Mouse (Mus musculus) Patski (cell line): ENCODE measurements around the gene Kbtbd12. TPM values are rescaled to one million over a fixed set of nuclear protein-coding genes. Genes with fewer than 3 reads are reported as not detected.

Experiments used
- ATAC-seq: fragments of 100-300 bp; one replicate; pipeline ENCODE4 v1.8.0; 2021
- CTCF ChIA-PET: fragments of 350-600 bp; sonication (Branson Sonifier 250); formaldehyde crosslinking; loops from one replicate; lab custom pipeline; 2022; ENCODE audit warnings: inconsistent platforms; lab: Charles Lee
- POLR2A ChIA-PET: fragments of 350-600 bp; sonication (Branson Sonifier 250); formaldehyde crosslinking; loops from one replicate; lab custom pipeline; 2022; ENCODE audit warnings: antibody characterized with exemption, inconsistent platforms; lab: Charles Lee
- DNase-seq: peaks from one replicate; pipeline ENCODE4 v3.0.0-alpha.2; 2011; ENCODE audit warnings: low read depth, low spot score
- H3K27me3 ChIP-seq: fragments of 371-371 bp; one replicate; pipeline ENCODE4 v1.5.1; 2021
- CTCF ChIP-seq: fragments of 100-300 bp; IDR thresholded peaks from one replicate; pipeline ENCODE4 v1.5.1; 2021
- in situ Hi-C: fragments of 300-500 bp; cut with MboI; formaldehyde crosslinking; loops from 3 replicates; pipeline ENCODE4 v1.11.1; 2018; ENCODE audit warnings: low pct_unique_long_range_greater_than_20kb, mixed read lengths
- polyA plus RNA-seq: library from polyadenylated mRNA; unstranded; gene quantifications from one replicate; pipeline ENCODE4 v1.2.3, GENCODE M21; 2021

Kbtbd12 gene
- polyA plus RNA-seq, 1 experiment from 2014 or later: 0.53 TPM

GRCm38 (mm10) chr6:88644786-88645185, 7.0 kb upstream of the Kbtbd12 start:
- ChIA-PET CTCF (no interaction called here), POLR2A (no interaction called here)
- in situ Hi-C loops: no loop called here
- no peak for TF ChIP-seq CTCF
- ATAC-seq (no peak), DNase-seq (no peak)
- no peaks in the 10 kb centered on the region for H3K27me3 ChIP-seq

- DNase-seq: no peak
- ChIA-PET POLR2A (no interaction called here), CTCF (no interaction called here)
- H3K27me3 ChIP-seq: no peaks in the 10 kb centered on the region
- in situ Hi-C loops: no loop called here
- no peak for TF ChIP-seq CTCF
- ATAC-seq: no peak
Measured at GRCm38 (mm10) chr6:88641346-88641920, 3.7 kb upstream of the Kbtbd12 start.

DNA sequence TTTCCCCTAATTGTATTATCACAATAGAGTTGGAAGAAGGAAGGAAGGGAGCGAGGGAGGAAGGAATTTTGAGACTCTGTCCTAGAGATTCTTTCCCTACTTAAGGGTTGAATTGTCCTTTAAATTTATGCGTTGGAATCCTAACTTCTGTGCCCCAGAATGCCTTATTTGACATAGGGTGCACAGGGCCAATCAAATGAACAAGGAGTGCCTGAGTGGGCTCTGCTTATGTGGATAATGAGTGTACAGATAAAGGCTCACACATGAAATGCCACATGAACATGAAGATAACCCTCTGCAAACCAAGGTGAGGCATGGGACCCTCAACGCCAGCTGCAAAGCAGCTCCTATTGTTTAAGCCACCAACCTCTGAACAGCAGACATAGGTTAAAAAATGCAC, 2.6 kb upstream of the Kbtbd12 start:
- no peaks in the 10 kb centered on the region for H3K27me3 ChIP-seq
- POLR2A ChIA-PET: no interaction called here
- ATAC-seq (no peak), DNase-seq (no peak)
- in situ Hi-C loops: no loop called here
- TF ChIP-seq CTCF: no peak
- CTCF ChIA-PET: interaction anchor here (1.5 kb wide), 1 partner anchor 9 kb away, joined by 6 read pairs; no protein-coding TSS in a partner anchor

GRCm38 (mm10) chr6:88639921-88640320, 2.2 kb upstream of the Kbtbd12 start:
- no peak for DNase-seq
- peak; percentile 4 for TF ChIP-seq CTCF
- CTCF ChIA-PET: interaction anchor here (1.2 to 1.5 kb wide), 2 partner anchors 10 to 49 kb away, joined by 4 to 6 read pairs; no protein-coding TSS in a partner anchor
- ATAC-seq: no peak
- in situ Hi-C loops: loop anchor here (5.0 kb wide), 1 partner anchor 82 kb away; the partner anchor contains the start of gene Mgll
- POLR2A ChIA-PET: interaction anchor here (1.0 kb wide), 1 partner anchor 73 kb away, joined by 3 read pairs; no protein-coding TSS in a partner anchor
- H3K27me3 ChIP-seq: no peaks in the 10 kb centered on the region

DNA sequence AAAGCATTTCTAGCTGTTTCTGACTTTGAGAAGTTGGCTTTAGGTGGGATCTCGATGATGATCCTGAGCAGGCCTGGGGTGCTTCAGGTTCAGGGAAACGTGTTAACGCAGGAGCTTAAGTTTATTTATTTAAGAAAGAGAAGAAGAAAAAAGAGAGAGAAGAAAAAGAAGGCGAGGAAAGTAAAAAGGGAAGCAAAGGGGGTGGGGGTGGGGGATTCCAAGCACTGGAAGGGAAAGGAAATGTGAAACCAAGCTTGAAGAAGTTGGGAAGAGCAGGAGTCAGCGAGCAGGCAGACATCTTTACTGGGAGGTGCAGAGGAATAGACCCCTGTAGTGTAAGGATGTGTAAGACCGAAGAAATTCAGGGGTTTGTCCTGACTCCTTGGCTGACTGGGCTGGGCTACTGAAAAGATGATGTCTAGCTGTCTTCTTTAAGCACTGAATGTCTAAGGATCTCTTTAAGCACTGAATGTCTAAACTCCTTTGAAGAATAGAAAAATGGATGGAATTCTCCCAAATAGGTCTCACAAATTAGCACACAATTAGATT, 1.7 kb upstream of the Kbtbd12 start:
- DNase-seq (no peak), ATAC-seq (no peak)
- in situ Hi-C loops: loop anchor here (5.0 kb wide), 1 partner anchor 83 kb away; the partner anchor contains the start of gene Mgll
- ChIA-PET CTCF (interaction anchor here (1.2 to 1.5 kb wide), 2 partner anchors 10 to 48 kb away, joined by 4 to 6 read pairs; no protein-coding TSS in a partner anchor), POLR2A (interaction anchor here (0.6 to 1.0 kb wide), 2 partner anchors 26 to 72 kb away, joined by 3 read pairs; no protein-coding TSS in a partner anchor)
- no peaks in the 10 kb centered on the region for H3K27me3 ChIP-seq
- no peak for TF ChIP-seq CTCF

DNA sequence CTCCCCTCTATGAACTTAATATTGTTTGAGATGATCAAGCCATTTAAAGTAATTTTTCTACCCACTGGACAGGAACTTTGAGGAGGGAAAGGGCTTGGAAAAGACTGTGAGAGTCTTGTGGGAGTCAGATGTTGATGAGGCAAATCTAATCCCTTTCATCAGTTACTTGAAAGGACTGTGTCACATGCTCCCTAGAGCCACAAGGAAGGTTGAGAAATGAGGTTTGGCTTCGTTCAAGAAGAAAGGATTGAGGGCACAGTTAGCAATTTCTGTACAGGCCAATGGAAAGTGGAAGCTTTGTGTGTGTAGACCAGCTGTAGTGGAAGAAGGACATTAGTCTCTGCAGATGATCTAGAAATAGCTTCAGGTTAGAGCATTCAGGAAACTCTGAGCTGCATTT, 1.2 kb upstream of the Kbtbd12 start:
- no peak for TF ChIP-seq CTCF
- ChIA-PET CTCF (interaction anchor here (1.2 to 1.5 kb wide), 2 partner anchors 11 to 48 kb away, joined by 4 to 6 read pairs; no protein-coding TSS in a partner anchor), POLR2A (interaction anchor here (0.6 to 1.0 kb wide), 3 partner anchors 26 to 72 kb away, joined by 3 read pairs; no protein-coding TSS in a partner anchor)
- no peaks in the 10 kb centered on the region for H3K27me3 ChIP-seq
- ATAC-seq (peak; percentile 26), DNase-seq (peak; percentile 63)
- in situ Hi-C loops: loop anchor here (5.0 kb wide), 1 partner anchor 83 kb away; the partner anchor contains the start of gene Mgll

DNA sequence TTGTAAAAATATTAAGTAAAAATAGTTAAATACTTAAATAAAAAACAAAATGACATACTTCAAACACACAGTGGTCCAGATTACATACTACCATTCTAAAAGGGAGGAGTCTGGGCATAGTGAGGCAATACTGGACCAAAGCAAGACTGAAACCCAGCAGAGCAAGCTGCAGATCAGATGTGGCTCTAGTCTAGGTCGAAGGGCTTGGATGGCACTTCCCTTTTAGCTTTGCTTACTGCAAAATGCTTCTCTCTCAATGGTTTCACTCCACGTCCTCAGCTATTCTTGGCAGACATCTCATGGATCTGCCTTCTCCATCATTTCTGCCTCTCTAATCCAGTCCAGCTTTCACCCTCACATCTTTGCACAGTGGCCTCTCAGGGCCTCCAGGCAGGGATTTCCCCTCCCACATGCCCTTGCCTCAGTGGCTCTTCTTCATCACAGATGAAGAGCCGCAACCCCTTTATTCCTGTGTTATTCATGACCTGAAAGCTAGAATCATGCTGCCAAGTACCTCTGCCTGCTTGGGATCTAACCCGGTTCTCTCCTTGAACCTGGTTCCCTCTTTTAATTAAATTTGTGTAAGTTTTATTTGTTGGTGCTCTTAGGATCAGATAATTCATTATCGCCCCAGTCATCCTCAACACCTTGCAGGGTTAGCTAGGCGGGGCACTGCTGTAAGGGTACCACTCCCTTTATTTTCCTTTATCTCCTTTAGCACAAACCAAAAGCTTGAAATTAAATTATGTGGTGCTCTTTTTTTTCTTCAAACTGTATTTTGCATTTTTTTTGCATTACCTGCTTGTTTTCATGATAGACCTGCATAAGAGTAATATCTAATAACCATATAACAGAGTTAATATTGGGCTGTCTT, 1.6 kb downstream of the Kbtbd12 start:
- CTCF ChIA-PET: no interaction called here

DNA sequence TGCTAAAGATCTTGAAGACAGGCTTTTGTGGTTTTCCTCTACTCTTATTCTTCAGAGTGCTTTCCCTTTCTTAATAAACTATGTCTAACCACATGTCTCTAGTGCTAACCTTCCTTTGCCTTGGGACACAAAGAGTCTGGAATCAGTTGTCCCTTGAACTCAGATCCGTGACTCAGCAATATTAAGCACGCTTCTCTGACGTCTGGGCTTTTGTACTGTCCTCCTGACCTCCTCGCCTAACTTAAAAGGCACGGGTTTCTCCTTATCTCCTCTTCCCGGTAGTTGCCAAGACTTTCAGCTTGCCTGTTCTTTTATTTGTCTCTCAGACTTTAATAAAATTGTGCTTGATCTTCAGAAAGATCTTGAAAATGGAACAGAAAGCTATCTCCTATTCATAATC, 6.5 kb downstream of the Kbtbd12 start:
- H3K27me3 ChIP-seq: no peaks in the 10 kb centered on the region
- no peak for ATAC-seq
- DNase-seq: no peak
- ChIA-PET POLR2A (no interaction called here), CTCF (interaction anchor here (1.2 kb wide), 1 partner anchor 18 kb away, joined by 3 read pairs; no protein-coding TSS in a partner anchor)
- in situ Hi-C loops: no loop called here
- no peak for TF ChIP-seq CTCF

More for the DNA sequence above, 1.6 kb downstream of the Kbtbd12 start:
- ATAC-seq (no peak), DNase-seq (no peak)
- in situ Hi-C loops: loop anchor here (5.0 kb wide), 1 partner anchor 86 kb away; the partner anchor contains the start of gene Mgll
- POLR2A ChIA-PET: interaction anchor here (0.9 kb wide), 1 partner anchor 10 kb away, joined by 5 read pairs; no protein-coding TSS in a partner anchor
- TF ChIP-seq CTCF: no peak
- H3K27me3 ChIP-seq: no peaks in the 10 kb centered on the region

- TF ChIP-seq CTCF: no peak
- ATAC-seq (no peak), DNase-seq (no peak)
- POLR2A ChIA-PET: no interaction called here
- H3K27me3 ChIP-seq: no peaks in the 10 kb centered on the region
- CTCF ChIA-PET: no interaction called here
- in situ Hi-C loops: no loop called here
Measured at GRCm38 (mm10) chr6:88630560-88630959, 7.2 kb downstream of the Kbtbd12 start.

DNA sequence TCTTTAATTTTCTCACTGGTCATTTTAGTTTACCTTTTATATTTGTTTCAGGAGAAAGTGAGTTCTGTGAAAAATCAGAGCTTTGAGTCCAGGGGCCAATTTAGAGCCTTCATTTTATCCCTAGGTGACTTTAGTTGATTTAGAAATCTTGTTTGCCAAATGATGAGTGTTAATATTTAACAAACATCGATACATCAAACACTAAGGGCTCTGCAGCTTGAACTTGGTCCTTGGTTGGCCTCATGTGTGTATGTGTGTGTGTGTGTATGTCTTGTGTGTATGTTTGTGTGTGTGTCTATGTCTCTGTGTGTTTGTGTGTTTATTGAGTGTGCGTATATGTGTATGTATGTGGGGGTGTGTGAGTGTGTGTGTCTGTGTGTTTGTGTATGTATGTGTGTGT, 7.9 kb downstream of the Kbtbd12 start:
- POLR2A ChIA-PET: no interaction called here
- CTCF ChIA-PET: no interaction called here
- in situ Hi-C loops: no loop called here
- TF ChIP-seq CTCF: no peak
- ATAC-seq: no peak
- H3K27me3 ChIP-seq: no peaks in the 10 kb centered on the region
- no peak for DNase-seq
